In genomic region chrX:11654976-11655375, GRCm38 (mm10) we compare ENCODE assay signal across 15 mouse cellular contexts.
DNase-seq lines count a peak whose midpoint lies in the region.
"Had no signal": no experiment of that assay in that cellular context is flagged by ENCODE, and none has a peak within 500 bp of the region (broad histone marks: within the 10 kb centered on the region; RNA-seq: fewer than 3 reads in every experiment).

No protein-coding gene starts in this region.

- DNase-seq in frontal cortex, adult 2 months (ENCODE audit: extremely low spot score in 1 of 2, low spot score in 1 of 2) = peak; percentile 9 to 59
- no peak for DNase-seq in frontal cortex, postnatal 25 days (ENCODE audit: low spot score in 2 of 2)
- peak; percentile 29 for DNase-seq in left cerebral cortex, adult 11 months (ENCODE audit: low spot score)
- no peak for DNase-seq in left cerebral cortex, postnatal 4 days
- peak; percentile 17 to 47 for DNase-seq in layer of hippocampus, postnatal 14 days (ENCODE audit: low spot score in 2 of 2)
- peak; percentile 26 for DNase-seq in right cerebral cortex, postnatal 25 days
- no peak for DNase-seq in thymus, postnatal 25 days
- DNase-seq: adrenal gland, postnatal 14 days; cerebellum, adult 8-10 months; gastrocnemius, postnatal 36 days; heart, postnatal 10 days; kidney, adult 8-10 months; kidney, postnatal 36 days; liver, embryonic 13.5 days; retina, postnatal 1 day had no signal

- intact Hi-C loops in left cerebral cortex, postnatal 4 days (cut with DNase I) = no loop called here

Comparison
In these comparisons a context has a peak if more than half of its experiments do, and no peak if none do; other contexts are left out.
1. DNase-seq: peak in frontal cortex, adult 2 months (2 of 2), left cerebral cortex, adult 11 months (single experiment), layer of hippocampus, postnatal 14 days (2 of 2) and right cerebral cortex, postnatal 25 days (single experiment); none in frontal cortex, postnatal 25 days (0 of 2), left cerebral cortex, postnatal 4 days (single experiment) and thymus, postnatal 25 days (single experiment).